Mouse (Mus musculus) cerebellum, adult 2 months (tissue): ENCODE results near the gene Bdkrb2.

Source experiments
- CTCF ChIP-seq: fragments of 200-500 bp; IDR thresholded peaks from 2 replicates; pipeline ENCODE4 v1.5.1; 2011; ENCODE audit warnings: low read depth, mild to moderate bottlenecking, control low read depth, low read length, moderate library complexity, borderline replicate concordance; ENCODE audit not compliant: insufficient read depth
- POLR2A ChIP-seq: fragments of 200-500 bp; IDR thresholded peaks from 2 replicates; pipeline ENCODE4 v1.6.1; 2011; ENCODE audit warnings: low read length, control low read depth, borderline replicate concordance; ENCODE audit not compliant: insufficient read depth

- TF ChIP-seq CTCF (no peak), POLR2A (no peak)
These were observed 43.2 kb upstream of the Bdkrb2 start for GRCm38 (mm10) chr12:105519851-105520250.
